8 mouse cellular contexts compared by ENCODE assay signal in the genomic region with DNA sequence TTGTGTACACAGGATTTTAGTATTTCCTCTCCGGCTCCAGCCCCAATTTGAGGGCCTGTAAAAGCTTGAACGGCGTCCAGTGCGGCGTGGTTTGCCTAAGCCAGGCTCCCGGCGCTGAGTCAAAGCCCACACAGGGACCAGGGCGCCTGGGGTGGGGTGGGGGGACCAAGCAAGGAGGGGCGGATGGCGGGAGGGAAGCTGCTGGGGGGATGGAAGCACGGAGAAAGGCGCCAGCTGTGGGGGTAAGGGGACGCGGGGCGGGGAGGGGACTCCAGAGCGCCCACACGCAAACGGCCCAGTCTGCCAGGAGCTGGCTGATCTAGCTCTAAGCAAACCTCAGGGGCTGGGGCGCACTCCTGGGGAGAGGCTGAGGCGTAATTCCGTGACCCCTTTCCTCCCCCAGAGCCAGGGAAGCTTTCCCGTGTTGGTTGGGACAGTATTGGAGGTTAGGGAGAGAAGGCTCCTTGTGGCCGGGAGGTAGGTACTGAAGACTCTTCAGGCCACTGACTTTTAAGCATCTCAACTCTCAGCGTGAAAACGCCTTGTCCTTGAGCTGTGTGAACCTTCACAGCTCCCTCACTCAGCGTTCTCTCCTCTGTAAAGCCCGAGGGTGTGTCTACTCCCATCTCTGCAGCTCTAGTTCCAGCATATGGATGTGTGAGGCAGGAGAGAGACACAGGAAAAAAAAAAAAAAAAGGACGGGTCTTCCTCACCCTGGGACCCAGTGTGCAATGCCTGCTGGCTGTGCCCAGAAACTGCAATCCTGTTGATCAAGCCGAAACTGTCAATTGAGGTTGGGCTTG. TPM values are rescaled to one million over a fixed set of nuclear protein-coding genes. Genes with fewer than 3 reads are reported as not detected.
DNase-seq lines count a peak whose midpoint lies in the region; ATAC-seq and TF ChIP-seq lines count a peak whose summit lies in the region.

No protein-coding gene starts in this region.

- no peak overlapping the region; the same call in 1 of the 2 replicates for H3K4me3 ChIP-seq in forebrain, embryonic 14.5 days (ENCODE audit: low read depth, low read length)
- H3K4me3 ChIP-seq in hindbrain, embryonic 10.5 days = peak overlapping the region; percentile 47
- peak overlapping the region; percentile 18 for H3K4me3 ChIP-seq in limb, embryonic 14.5 days (replicated peaks; ENCODE audit: low read length)
- H3K4me3 ChIP-seq in neural tube, embryonic 12.5 days = peak overlapping the region; percentile 24

- intact Hi-C loops in left cerebral cortex, postnatal 25 days (cut with DNase I) = no loop called here

- H3K9me3 ChIP-seq in forebrain, embryonic 14.5 days (replicated peaks; ENCODE audit: control insufficient read depth, low read length) = no peaks in the 10 kb centered on the region
- H3K9me3 ChIP-seq in hindbrain, embryonic 10.5 days = peaks cover 4% of the 10 kb centered on the region; the same call in 1 of the 2 replicates
- H3K9me3 ChIP-seq in limb, embryonic 14.5 days (ENCODE audit: control insufficient read depth, low read length) = no peaks in the 10 kb centered on the region
- no peaks in the 10 kb centered on the region for H3K9me3 ChIP-seq in neural tube, embryonic 12.5 days

- peak overlapping the region; percentile 47 for H3K9ac ChIP-seq in forebrain, embryonic 14.5 days (ENCODE audit: low read length)
- peak overlapping the region; percentile 44; the same call in 1 of the 2 replicates for H3K9ac ChIP-seq in limb, embryonic 14.5 days (ENCODE audit: low read depth, low read length, severe bottlenecking)
- H3K9ac ChIP-seq in neural tube, embryonic 12.5 days = peak overlapping the region; percentile 44

- no peaks in the 10 kb centered on the region for H3K36me3 ChIP-seq in forebrain, embryonic 14.5 days (ENCODE audit: control insufficient read depth, insufficient read depth, low read length)
- no peaks in the 10 kb centered on the region for H3K36me3 ChIP-seq in hindbrain, embryonic 10.5 days
- no peaks in the 10 kb centered on the region for H3K36me3 ChIP-seq in limb, embryonic 14.5 days (ENCODE audit: control insufficient read depth, insufficient read depth, low read length)
- no peaks in the 10 kb centered on the region for H3K36me3 ChIP-seq in neural tube, embryonic 12.5 days

- no peaks in the 10 kb centered on the region; the same call in 1 of the 2 replicates for H3K27me3 ChIP-seq in forebrain, embryonic 14.5 days (replicated peaks; ENCODE audit: control insufficient read depth, insufficient read depth, low read length)
- peaks cover 66% of the 10 kb centered on the region for H3K27me3 ChIP-seq in hindbrain, embryonic 10.5 days (ENCODE audit: insufficient read depth, poor library complexity, severe bottlenecking)
- no peaks in the 10 kb centered on the region for H3K27me3 ChIP-seq in limb, embryonic 14.5 days (ENCODE audit: control insufficient read depth, insufficient read depth, low read length)
- peaks cover 54% of the 10 kb centered on the region for H3K27me3 ChIP-seq in neural tube, embryonic 12.5 days (replicated peaks)

- DNase-seq in right cerebral cortex, postnatal 14 days = peak; percentile 22
- no peak for DNase-seq in right cerebral cortex, postnatal 36 days (ENCODE audit: low spot score in 2 of 2)
- DNase-seq in forebrain, embryonic 14.5 days (ENCODE audit: low spot score) = peak; percentile 43
- DNase-seq in hindbrain, embryonic 10.5 days (ENCODE audit: low spot score) = peak; percentile 48
- peak; percentile 83 for DNase-seq in limb, embryonic 14.5 days (ENCODE audit: low spot score)
- no peak for DNase-seq in left cerebral cortex, postnatal 25 days (ENCODE audit: low spot score in 2 of 2)

- TF ChIP-seq POLR2A in limb, embryonic 14.5 days (IDR thresholded peaks at IDR 0.05; ENCODE audit: borderline replicate concordance, extremely low read depth, insufficient read depth, insufficient read length) = no peak

- 6% methylated on average over 29 of the region's 29 CpGs for WGBS in forebrain, embryonic 14.5 days
- WGBS in hindbrain, embryonic 10.5 days = 4% methylated on average over 29 of the region's 29 CpGs
- 1% methylated on average over 28 of the region's 29 CpGs for WGBS in limb, embryonic 14.5 days
- WGBS in neural tube, embryonic 12.5 days = 4% methylated on average over 29 of the region's 29 CpGs

- H3K27ac ChIP-seq in forebrain, embryonic 14.5 days (ENCODE audit: low read depth, low read length) = no peak overlapping the region
- peak overlapping the region; percentile 83 for H3K27ac ChIP-seq in hindbrain, embryonic 10.5 days
- H3K27ac ChIP-seq in limb, embryonic 14.5 days (replicated peaks; ENCODE audit: low read depth, low read length) = peak overlapping the region; percentile 64
- H3K27ac ChIP-seq in neural tube, embryonic 12.5 days = no peak overlapping the region

- peak overlapping the region; percentile 47 for H3K4me2 ChIP-seq in forebrain, embryonic 14.5 days (ENCODE audit: low read length)
- H3K4me2 ChIP-seq in limb, embryonic 14.5 days (replicated peaks; ENCODE audit: low read depth, low read length, severe bottlenecking) = peak overlapping the region; percentile 47
- H3K4me2 ChIP-seq in neural tube, embryonic 12.5 days (replicated peaks) = peak overlapping the region; percentile 64

- ATAC-seq in forebrain, embryonic 14.5 days = peak; percentile 43; the same call in 1 of the 2 replicates
- ATAC-seq in limb, embryonic 14.5 days (ENCODE audit: low FRiP score, low read depth) = peak; percentile 82
- ATAC-seq in neural tube, embryonic 12.5 days (ENCODE audit: low FRiP score, low read depth) = peak; percentile 30
- no peak for ATAC-seq in monocyte, adult 5-6 weeks (replicated peaks; ENCODE audit: insufficient number of reproducible peaks, low FRiP score, low TSS enrichment, poor library complexity, severe bottlenecking)

- H3K4me1 ChIP-seq in forebrain, embryonic 14.5 days (ENCODE audit: control insufficient read depth, insufficient read depth, low read length) = peaks cover 6% of the 10 kb centered on the region
- peaks cover 27% of the 10 kb centered on the region for H3K4me1 ChIP-seq in hindbrain, embryonic 10.5 days (replicated peaks)
- peaks cover 32% of the 10 kb centered on the region for H3K4me1 ChIP-seq in limb, embryonic 14.5 days (ENCODE audit: control insufficient read depth, insufficient read depth, low read length)
- peaks cover 12% of the 10 kb centered on the region for H3K4me1 ChIP-seq in neural tube, embryonic 12.5 days

RNA-seq across cellular contexts. Expression of gene Atoh8, which starts 46.1 kb away (rescaled TPM):
- 2.2 and 2.5 TPM in 2 replicates for polyA plus RNA-seq in forebrain, embryonic 14.5 days (2014; fragmentation: Nextera tagmentation; extraction: Ambion mirVana)
- polyA plus RNA-seq in hindbrain, embryonic 10.5 days (2016; fragmentation: Nextera tagmentation; extraction: Ambion mirVana) = 15.9 and 16.6 TPM in 2 replicates
- 19.8 and 26.5 TPM in 2 replicates for polyA plus RNA-seq in limb, embryonic 14.5 days (2012; rRNA removed)
- 15.1 and 19.5 TPM in 2 replicates for polyA plus RNA-seq in limb, embryonic 14.5 days (2014; fragmentation: Nextera tagmentation; extraction: Ambion mirVana)
- 7.3 and 8.4 TPM in 2 replicates for polyA plus RNA-seq in neural tube, embryonic 12.5 days (2016; fragmentation: Nextera tagmentation; extraction: Ambion mirVana)
- 0.49 TPM in 1 of 3 replicates, not detected in the others for total RNA-seq in monocyte, adult 5-6 weeks (2017)
- 1 to 10 TPM; 1.4 to 1.8 TPM for total RNA-seq in left cerebral cortex, postnatal 25 days (2021)

Comparison
In these comparisons a context has a peak if more than half of its experiments do, and no peak if none do; other contexts are left out.
1. DNase-seq: peak in right cerebral cortex, postnatal 14 days (single experiment), forebrain, embryonic 14.5 days (single experiment), hindbrain, embryonic 10.5 days (single experiment) and limb, embryonic 14.5 days (single experiment); none in right cerebral cortex, postnatal 36 days (0 of 2) and left cerebral cortex, postnatal 25 days (0 of 2).
2. H3K27ac ChIP-seq: peak in hindbrain, embryonic 10.5 days (single experiment) and limb, embryonic 14.5 days (single experiment); none in forebrain, embryonic 14.5 days (single experiment) and neural tube, embryonic 12.5 days (single experiment).
3. Peak in every context shown above with its lines, with median percentiles within 50 percentile points of each other: H3K4me2 ChIP-seq and H3K9ac ChIP-seq.